Comparison of ENCODE assay signal across 10 mouse cellular contexts in the genomic region with DNA sequence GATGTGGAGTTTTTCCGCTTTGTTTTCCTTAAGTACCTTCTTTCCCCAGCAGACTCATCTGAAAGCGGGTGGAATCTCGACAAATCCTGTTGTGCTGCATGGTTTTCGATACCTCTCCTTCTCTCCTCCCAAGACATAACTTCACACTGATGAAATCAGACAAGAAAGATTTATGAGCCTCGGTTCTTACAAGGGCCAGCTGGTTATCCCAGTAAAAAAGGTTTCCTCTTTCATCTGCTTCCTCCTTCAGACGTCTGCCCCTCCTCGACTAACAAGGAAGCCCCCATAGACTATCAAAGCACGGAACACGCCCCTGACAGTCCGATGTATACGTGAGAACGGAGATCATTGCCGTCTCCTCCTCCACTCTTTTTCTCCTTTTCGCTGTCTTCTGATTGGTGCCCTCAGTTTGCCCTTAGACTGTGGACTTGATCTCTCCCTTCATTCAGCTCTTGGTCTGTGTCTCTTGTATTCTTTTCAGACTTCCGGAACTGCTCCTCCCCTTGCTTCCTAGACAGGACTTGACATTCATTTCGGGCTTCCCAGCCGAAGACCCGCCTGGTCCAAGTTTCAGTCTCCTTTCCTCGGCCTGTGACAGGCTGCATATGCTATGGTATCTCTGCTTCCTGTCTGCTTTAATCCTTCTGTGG.
DNase-seq lines count a peak whose midpoint lies in the region; ATAC-seq and TF ChIP-seq lines count a peak whose summit lies in the region.
"Had no signal": no experiment of that assay in that cellular context is flagged by ENCODE, and none has a peak within 500 bp of the region (broad histone marks: within the 10 kb centered on the region; RNA-seq: fewer than 3 reads in every experiment).

No protein-coding gene starts in this region.

- no peaks in the 10 kb centered on the region for H3K9me3 ChIP-seq in kidney, embryonic 16.5 days (ENCODE audit: low read length)
- no peaks in the 10 kb centered on the region for H3K9me3 ChIP-seq in intestine, postnatal 0 days (ENCODE audit: control insufficient read depth)
- H3K9me3 ChIP-seq in stomach, postnatal 0 days (ENCODE audit: control insufficient read depth, low read length): no peaks in the 10 kb centered on the region
- H3K9me3 ChIP-seq: midbrain, embryonic 10.5 days had no signal

- peak overlapping the region; percentile 62 for H3K4me2 ChIP-seq in kidney, embryonic 16.5 days (replicated peaks; ENCODE audit: low read depth, low read length)
- H3K4me2 ChIP-seq in intestine, postnatal 0 days (replicated peaks; ENCODE audit: low read depth): peak overlapping the region; percentile 49
- H3K4me2 ChIP-seq in stomach, postnatal 0 days (replicated peaks; ENCODE audit: low read depth): peak overlapping the region; percentile 46

- peak overlapping the region; percentile 35; the same call in 1 of the 2 replicates for H3K9ac ChIP-seq in kidney, embryonic 16.5 days (replicated peaks; ENCODE audit: low read length)
- no peak overlapping the region for H3K9ac ChIP-seq in intestine, postnatal 0 days (ENCODE audit: low read depth, low read length)
- H3K9ac ChIP-seq in stomach, postnatal 0 days (ENCODE audit: low read length): peak overlapping the region; percentile 13; the same call in 1 of the 2 replicates

- peak; percentile 64 for ATAC-seq in kidney, embryonic 16.5 days (ENCODE audit: low FRiP score, low TSS enrichment)
- ATAC-seq in intestine, postnatal 0 days: 0 out of 2 replicates have a peak, but pooled peaks have one; percentile 23
- ATAC-seq in stomach, postnatal 0 days (ENCODE audit: low FRiP score, low TSS enrichment): no peak
- no peak for ATAC-seq in granulocyte monocyte progenitor cell, adult 5-6 weeks (replicated peaks; ENCODE audit: poor library complexity, severe bottlenecking)

- H3K4me3 ChIP-seq in kidney, embryonic 16.5 days (ENCODE audit: low read length): peak overlapping the region; percentile 36
- H3K4me3 ChIP-seq in testis, adult 2 months (ENCODE audit: control insufficient read depth, low read depth, low read length): peak overlapping the region; percentile 54
- H3K4me3 ChIP-seq in intestine, postnatal 0 days (ENCODE audit: low read depth, low read length): no peak overlapping the region
- H3K4me3 ChIP-seq in stomach, postnatal 0 days (ENCODE audit: low read depth, low read length): peak overlapping the region; percentile 10; the same call in 1 of the 2 replicates
- H3K4me3 ChIP-seq: midbrain, embryonic 10.5 days had no signal

- TF ChIP-seq EP300 in stomach, postnatal 0 days (optimal IDR thresholded peaks at IDR 0.05): no peak

- no peak for DNase-seq in kidney, postnatal 14 days
- DNase-seq in testis, postnatal 10 days (ENCODE audit: low spot score): no peak
- no peak for DNase-seq in stomach, postnatal 0 days (ENCODE audit: low spot score)
- DNase-seq in spleen, postnatal 4 days (ENCODE audit: low spot score in 2 of 2): no peak
- DNase-seq: adrenal gland, postnatal 36 days had no signal

- no peaks in the 10 kb centered on the region for H3K27me3 ChIP-seq in kidney, embryonic 16.5 days (ENCODE audit: insufficient read depth, low read length)
- H3K27me3 ChIP-seq in testis, adult 2 months (ENCODE audit: control insufficient read depth, insufficient read depth, low read length): no peaks in the 10 kb centered on the region
- H3K27me3 ChIP-seq in intestine, postnatal 0 days (replicated peaks; ENCODE audit: control insufficient read depth, insufficient read depth, low read length): no peaks in the 10 kb centered on the region
- no peaks in the 10 kb centered on the region for H3K27me3 ChIP-seq in stomach, postnatal 0 days (ENCODE audit: control insufficient read depth, insufficient read depth, low read length)

- no peaks in the 10 kb centered on the region for H3K36me3 ChIP-seq in kidney, embryonic 16.5 days (ENCODE audit: insufficient read depth, low read length)
- no peaks in the 10 kb centered on the region for H3K36me3 ChIP-seq in testis, adult 2 months (ENCODE audit: control insufficient read depth, insufficient read depth, low read length)
- no peaks in the 10 kb centered on the region for H3K36me3 ChIP-seq in intestine, postnatal 0 days (ENCODE audit: control insufficient read depth, insufficient read depth)
- no peaks in the 10 kb centered on the region for H3K36me3 ChIP-seq in stomach, postnatal 0 days (ENCODE audit: control insufficient read depth, insufficient read depth, low read length)
- H3K36me3 ChIP-seq: midbrain, embryonic 10.5 days had no signal

- TF ChIP-seq POLR2A in testis, adult 2 months (IDR thresholded peaks at IDR 0.05; ENCODE audit: control insufficient read depth, low read depth, low read length): no peak

- 16% methylated on average over 19 of the region's 19 CpGs for WGBS in kidney, embryonic 16.5 days
- WGBS in intestine, postnatal 0 days: 20% methylated on average over 19 of the region's 19 CpGs
- WGBS in stomach, postnatal 0 days: 38% methylated on average over 19 of the region's 19 CpGs

- peaks cover 6% of the 10 kb centered on the region; the same call in 1 of the 2 replicates for H3K4me1 ChIP-seq in kidney, embryonic 16.5 days (ENCODE audit: insufficient read depth, low read length)
- no peaks in the 10 kb centered on the region for H3K4me1 ChIP-seq in testis, adult 2 months (ENCODE audit: control insufficient read depth, insufficient read depth, low read length)
- no peaks in the 10 kb centered on the region for H3K4me1 ChIP-seq in intestine, postnatal 0 days (replicated peaks; ENCODE audit: control insufficient read depth, insufficient read depth, low read length)
- H3K4me1 ChIP-seq in stomach, postnatal 0 days (replicated peaks; ENCODE audit: control insufficient read depth, insufficient read depth): no peaks in the 10 kb centered on the region
- H3K4me1 ChIP-seq: midbrain, embryonic 10.5 days had no signal

- no peak for TF ChIP-seq CTCF in testis, adult 2 months (IDR thresholded peaks at IDR 0.05; ENCODE audit: control insufficient read depth, insufficient read depth, insufficient replicate concordance, low read depth, low read length)
- TF ChIP-seq CTCF in intestine, postnatal 0 days (IDR thresholded peaks at IDR 0.05; ENCODE audit: low read depth): no peak
- TF ChIP-seq CTCF in stomach, postnatal 0 days (IDR thresholded peaks at IDR 0.05; ENCODE audit: low read depth): no peak

- H3K27ac ChIP-seq in kidney, embryonic 16.5 days (ENCODE audit: low read length): 0 out of 2 replicates have a peak overlapping the region, but pooled peaks have one; percentile 7
- H3K27ac ChIP-seq in testis, adult 2 months (ENCODE audit: control insufficient read depth, insufficient read depth, low read depth, low read length): no peak overlapping the region
- H3K27ac ChIP-seq in intestine, postnatal 0 days (ENCODE audit: low read depth, low read length): peak overlapping the region; percentile 41
- H3K27ac ChIP-seq in stomach, postnatal 0 days (replicated peaks): no peak overlapping the region
- H3K27ac ChIP-seq: midbrain, embryonic 10.5 days had no signal

Comparison
In these comparisons a context has a peak if more than half of its experiments do, and no peak if none do; other contexts are left out.
1. ATAC-seq: peak in kidney, embryonic 16.5 days (single experiment) and intestine, postnatal 0 days (single experiment); none in stomach, postnatal 0 days (single experiment) and granulocyte monocyte progenitor cell, adult 5-6 weeks (single experiment).
2. H3K27ac ChIP-seq: peak in kidney, embryonic 16.5 days (single experiment) and intestine, postnatal 0 days (single experiment); none in testis, adult 2 months (single experiment) and stomach, postnatal 0 days (single experiment).
3. Peak in every context shown above with its lines, with median percentiles within 50 percentile points of each other: H3K4me2 ChIP-seq.